Comparison of ENCODE assay signal across 9 mouse cellular contexts in the genomic region with DNA sequence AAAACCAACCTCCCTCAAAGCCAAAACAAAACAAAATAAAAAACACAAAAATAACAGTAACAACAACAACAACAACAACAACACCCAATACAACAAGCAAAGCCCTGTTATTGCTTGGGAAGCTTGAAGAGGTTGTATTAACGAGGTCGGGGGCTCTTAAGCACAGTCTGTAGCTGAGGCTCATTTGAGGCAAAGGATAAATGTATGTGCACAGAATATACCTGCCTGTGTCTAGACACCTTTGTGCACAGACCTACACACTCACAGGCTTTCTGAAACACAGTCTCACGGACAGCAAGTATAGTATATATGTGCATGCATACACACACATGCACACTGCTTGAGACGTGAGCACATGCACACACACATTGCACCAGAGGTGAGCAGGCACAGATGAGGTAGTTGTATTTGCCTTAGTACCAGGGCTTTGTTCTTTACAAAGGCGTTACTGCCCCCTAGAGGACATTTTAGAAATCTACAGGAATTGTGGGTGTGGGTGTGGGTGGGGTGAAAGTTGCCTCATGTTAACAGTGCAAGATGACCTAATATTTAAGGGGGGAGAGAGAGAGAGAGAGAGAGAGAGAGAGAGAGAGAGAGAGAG. TPM values are rescaled to one million over a fixed set of nuclear protein-coding genes. Genes with fewer than 3 reads are reported as not detected.
A peak's percentile ranks its signal among the peaks of the same experiment; 100 is the strongest.
DNase-seq lines count a peak whose midpoint lies in the region; ATAC-seq and TF ChIP-seq lines count a peak whose summit lies in the region.
"Had no signal": no experiment of that assay in that cellular context is flagged by ENCODE, and none has a peak within 500 bp of the region (broad histone marks: within the 10 kb centered on the region; RNA-seq: fewer than 3 reads in every experiment).

No protein-coding gene starts in this region.

- no peaks in the 10 kb centered on the region for H3K9me3 ChIP-seq in kidney, embryonic 14.5 days (ENCODE audit: control insufficient read depth, low read length)
- H3K9me3 ChIP-seq: embryonic facial prominence, embryonic 15.5 days had no signal

- intact Hi-C loops in left cerebral cortex, adult 2 months (cut with DNase I) = loop anchor here (5.0 kb wide), 1 partner anchor 100 kb away; no protein-coding TSS in a partner anchor
- intact Hi-C loops in left cerebral cortex, postnatal 4 days (cut with DNase I) = no loop called here

- no peaks in the 10 kb centered on the region for H3K4me1 ChIP-seq in kidney, embryonic 14.5 days (ENCODE audit: control insufficient read depth, insufficient read depth, low read length)
- H3K4me1 ChIP-seq: embryonic facial prominence, embryonic 15.5 days had no signal

- H3K9ac ChIP-seq in kidney, embryonic 14.5 days (ENCODE audit: low read depth, low read length) = no peak overlapping the region
- H3K9ac ChIP-seq: embryonic facial prominence, embryonic 15.5 days had no signal

- WGBS in kidney, embryonic 14.5 days = 27% methylated on average over 5 of the region's 5 CpGs

- no peaks in the 10 kb centered on the region for H3K36me3 ChIP-seq in kidney, embryonic 14.5 days (ENCODE audit: control insufficient read depth, insufficient read depth, low read length)
- no peaks in the 10 kb centered on the region for H3K36me3 ChIP-seq in splenic B cell, adult 2 months (ENCODE audit: control insufficient read depth, insufficient read depth, low read length, poor library complexity, severe bottlenecking)
- H3K36me3 ChIP-seq: embryonic facial prominence, embryonic 15.5 days had no signal

- peak; percentile 48 for TF ChIP-seq CTCF in left cerebral cortex, adult 2 months (IDR thresholded peaks at IDR 0.05)

- H3K4me2 ChIP-seq in kidney, embryonic 14.5 days (replicated peaks; ENCODE audit: low read depth, low read length) = no peak overlapping the region
- H3K4me2 ChIP-seq: embryonic facial prominence, embryonic 15.5 days had no signal

- H3K27me3 ChIP-seq in kidney, embryonic 14.5 days (ENCODE audit: control insufficient read depth, insufficient read depth, low read length) = no peaks in the 10 kb centered on the region
- H3K27me3 ChIP-seq in splenic B cell, adult 2 months (ENCODE audit: control insufficient read depth, insufficient read depth, low read length, poor library complexity, severe bottlenecking) = no peaks in the 10 kb centered on the region
- H3K27me3 ChIP-seq: embryonic facial prominence, embryonic 15.5 days had no signal

- no peak overlapping the region for H3K27ac ChIP-seq in left cerebral cortex, adult 2 months
- H3K27ac ChIP-seq in kidney, embryonic 14.5 days (ENCODE audit: low read depth, low read length) = no peak overlapping the region
- H3K27ac ChIP-seq: embryonic facial prominence, embryonic 15.5 days had no signal

- DNase-seq in left cerebral cortex, adult 2 months (ENCODE audit: extremely low spot score in 1 of 2, low spot score in 2 of 2) = no peak
- no peak for DNase-seq in left cerebral cortex, postnatal 4 days
- DNase-seq in c-Kit-positive CD71-negative TER-119-negative erythroid progenitor cells, embryonic 14.5 days (ENCODE audit: low read depth) = peak; percentile 57
- DNase-seq in heart, adult 8-10 months (ENCODE audit: low spot score) = peak; percentile 44
- peak; percentile 79 for DNase-seq in splenic B cell, adult 2 months (ENCODE audit: low read depth, low spot score)
- DNase-seq in right cerebral cortex, postnatal 36 days (ENCODE audit: low spot score in 2 of 2) = no peak

- peak; percentile 69 for ATAC-seq in kidney, embryonic 14.5 days (ENCODE audit: low FRiP score, low TSS enrichment)
- ATAC-seq in megakaryocyte, adult 5-6 weeks (ENCODE audit: poor library complexity, severe bottlenecking) = peak; percentile 91

- no peak overlapping the region for H3K4me3 ChIP-seq in left cerebral cortex, adult 2 months
- no peak overlapping the region for H3K4me3 ChIP-seq in kidney, embryonic 14.5 days (ENCODE audit: low read length)
- H3K4me3 ChIP-seq: embryonic facial prominence, embryonic 15.5 days had no signal

RNA-seq across cellular contexts. Expression of gene Tspyl2, which starts 10.4 kb away (rescaled TPM):
- 100 to 1,000 TPM; 105 to 116 TPM for total RNA-seq in left cerebral cortex, adult 2 months (2021)
- 10 to 100 TPM; 57.4 to 72.5 TPM for total RNA-seq in left cerebral cortex, postnatal 4 days (2021)
- 10 to 100 TPM; 10.9 to 17.1 (median 11.9) TPM for total RNA-seq in heart, adult 8-10 months (2022)
- 19.5 and 25.2 TPM in 2 replicates for polyA plus RNA-seq in kidney, embryonic 14.5 days (2014; fragmentation: Nextera tagmentation; extraction: Ambion mirVana)
- 4.3 and 9.1 TPM in 2 replicates for total RNA-seq in megakaryocyte, adult 5-6 weeks (2015)
- 9.7 and 23.0 TPM in 2 replicates for total RNA-seq in megakaryocyte, adult 5-6 weeks (2017)

RNA-seq across cellular contexts. Expression of gene Gpr173, which starts 15.9 kb away (rescaled TPM):
- total RNA-seq in left cerebral cortex, adult 2 months (2021) = 10 to 100 TPM; 14.5 to 16.8 TPM
- 10 to 100 TPM; 31.9 to 33.8 TPM for total RNA-seq in left cerebral cortex, postnatal 4 days (2021)
- under 1 TPM in 3 of 4 experiments, not detected in 1; 0.22 to 0.65 (median 0.41) TPM for total RNA-seq in heart, adult 8-10 months (2022)
- 4.1 and 5.7 TPM in 2 replicates for polyA plus RNA-seq in kidney, embryonic 14.5 days (2014; fragmentation: Nextera tagmentation; extraction: Ambion mirVana)
- not detected in 2 replicates for total RNA-seq in megakaryocyte, adult 5-6 weeks (2015)
- not detected in 2 replicates for total RNA-seq in megakaryocyte, adult 5-6 weeks (2017)

RNA-seq across cellular contexts. Expression of gene Kantr, which starts 25.4 kb away (rescaled TPM):
- 10 to 100 TPM; 52.7 to 56.0 TPM for total RNA-seq in left cerebral cortex, adult 2 months (2021)
- 10 to 100 TPM; 36.6 to 46.6 TPM for total RNA-seq in left cerebral cortex, postnatal 4 days (2021)
- 1 to 10 TPM; 2.3 to 5.2 (median 2.5) TPM for total RNA-seq in heart, adult 8-10 months (2022)
- 20.5 and 22.0 TPM in 2 replicates for polyA plus RNA-seq in kidney, embryonic 14.5 days (2014; fragmentation: Nextera tagmentation; extraction: Ambion mirVana)
- total RNA-seq in megakaryocyte, adult 5-6 weeks (2015) = 18.1 and 20.6 TPM in 2 replicates
- total RNA-seq in megakaryocyte, adult 5-6 weeks (2017) = 3.4 and 7.9 TPM in 2 replicates

Comparison
In these comparisons a context has a peak if more than half of its experiments do, and no peak if none do; other contexts are left out.
1. DNase-seq: peak in c-Kit-positive CD71-negative TER-119-negative erythroid progenitor cells, embryonic 14.5 days (single experiment), heart, adult 8-10 months (single experiment) and splenic B cell, adult 2 months (single experiment); none in left cerebral cortex, adult 2 months (0 of 2), left cerebral cortex, postnatal 4 days (single experiment) and right cerebral cortex, postnatal 36 days (0 of 2).
2. RNA of gene Gpr173, which starts 15.9 kb away (total RNA-seq): 31.9 to 33.8 TPM in left cerebral cortex, postnatal 4 days and 14.5 to 16.8 TPM in left cerebral cortex, adult 2 months; 0.22 to 0.65 TPM in heart, adult 8-10 months and not detected in megakaryocyte, adult 5-6 weeks; every median in the first group is over 4 times any median in the second.